Mouse (Mus musculus): ENCODE measurements at regions not wholly inside any gene's neighbourhood (a gene's known extent, or its start where the extent isn't known, plus 50 kb on each side); places are given as distances from the start of the nearest gene placed in this dataset.

- TF ChIP-seq CTCF (IDR thresholded peaks at IDR 0.05; ENCODE audit: borderline replicate concordance, insufficient read depth, low read length) (no peak), POLR2A (IDR thresholded peaks at IDR 0.05; ENCODE audit: low read depth, low read length) (no peak)
These were observed 319.5 kb upstream of the Fam92a start for GRCm38 (mm10) chr4:12491306-12491705.

Data from embryonic fibroblast, embryonic 13.5 days (primary cell).